Mouse (Mus musculus) spleen, adult 2 months (tissue): ENCODE measurements around the gene Mtss1l. TPM values are rescaled to one million over a fixed set of nuclear protein-coding genes. Genes with fewer than 3 reads are reported as not detected.

Source experiments
- DNase-seq, 2 experiments: peaks; one replicate each; pipeline versions ENCODE4 v3.0.0 to v3.0.0-alpha.2; 2012 to 2021; ENCODE audit warnings: low spot score in 2 of 2, low read depth in 1 of 2
- H3K27ac ChIP-seq: fragments of 200-500 bp; 2 replicates; pipeline ENCODE4 v1.5.1; 2012; ENCODE audit warnings: low read length, inconsistent platforms; ENCODE audit not compliant: insufficient read depth
- H3K27me3 ChIP-seq: fragments of 200-500 bp; 2 replicates; pipeline ENCODE4 v1.6.1; 2012; ENCODE audit warnings: mild to moderate bottlenecking, moderate library complexity, low read length, inconsistent platforms; ENCODE audit not compliant: control insufficient read depth, insufficient read depth
- H3K36me3 ChIP-seq: fragments of 200-500 bp; 2 replicates; pipeline ENCODE4 v1.6.1; 2012; ENCODE audit warnings: mild to moderate bottlenecking, low read length, inconsistent platforms; ENCODE audit not compliant: control insufficient read depth, insufficient read depth
- H3K4me1 ChIP-seq: fragments of 200-500 bp; 2 replicates; pipeline ENCODE4 v1.6.1; 2011; ENCODE audit warnings: inconsistent platforms; ENCODE audit not compliant: control insufficient read depth, insufficient read depth, insufficient read length
- H3K4me3 ChIP-seq: fragments of 200-500 bp; 2 replicates; pipeline ENCODE4 v1.5.1; 2011; ENCODE audit warnings: mild to moderate bottlenecking, inconsistent platforms; ENCODE audit not compliant: insufficient read depth, insufficient read length; ENCODE audit errors: extremely low read depth
- CTCF ChIP-seq: fragments of 200-500 bp; IDR thresholded peaks from 2 replicates; pipeline ENCODE4 v1.5.1; 2011; ENCODE audit warnings: mild to moderate bottlenecking, inconsistent platforms; ENCODE audit not compliant: insufficient read depth, insufficient read length, insufficient replicate concordance; ENCODE audit errors: extremely low read depth
- POLR2A ChIP-seq: fragments of 200-500 bp; IDR thresholded peaks from 2 replicates; pipeline ENCODE4 v1.6.1; 2011; ENCODE audit warnings: low read depth, low read length, inconsistent platforms
- WGBS: fragments of 180-500 bp; shearing (Covaris S2); methylation state at CpG from one replicate; pipeline ENCODE4 v1.1.7; 2018; 5-methylcytosine and 5-hydroxymethylcytosine counted together
- polyA plus RNA-seq: library from polyadenylated mRNA; depleted of rRNA; stranded (reverse); fragments of >200 nt; gene quantifications from 2 replicates; pipeline ENCODE4 v1.2.3, GENCODE M21; 2012

The Mtss1l gene
- polyA plus RNA-seq, 1 experiment, result 34.8 TPM

- 72% methylated on average over 6 of the region's 6 CpGs for WGBS
- no peak for DNase-seq
- TF ChIP-seq CTCF (no peak), POLR2A (no peak)
Measured at GRCm38 (mm10) chr8:110761988-110762387, 40.7 kb downstream of the Mtss1l start.

GRCm38 (mm10) chr8:110764671-110765070, 43.4 kb downstream of the Mtss1l start:
- no peak for DNase-seq
- Histone ChIP-seq H3K27me3 (no peaks in the 10 kb centered on the region), H3K4me3 (no peak overlapping the region), H3K4me1 (no peaks in the 10 kb centered on the region), H3K27ac (no peak overlapping the region), H3K36me3 (no peaks in the 10 kb centered on the region)
- 88% methylated on average over 3 of the region's 3 CpGs for WGBS
- no peak for TF ChIP-seq CTCF

More at GRCm38 (mm10) chr8:110761988-110762387, 40.7 kb downstream of the Mtss1l start:
- H3K27ac ChIP-seq, result no peak overlapping the region
- no peaks in the 10 kb centered on the region for H3K4me1 ChIP-seq
- H3K27me3 ChIP-seq, result no peaks in the 10 kb centered on the region
- no peaks in the 10 kb centered on the region for H3K36me3 ChIP-seq
- no peak overlapping the region for H3K4me3 ChIP-seq

GRCm38 (mm10) chr8:110767261-110767660, 46.0 kb downstream of the Mtss1l start:
- TF ChIP-seq CTCF (no peak), POLR2A (no peak)
- DNase-seq, result no peak
- Histone ChIP-seq H3K27ac (no peak overlapping the region), H3K4me1 (no peaks in the 10 kb centered on the region), H3K27me3 (no peaks in the 10 kb centered on the region), H3K4me3 (no peak overlapping the region), H3K36me3 (no peaks in the 10 kb centered on the region)
- WGBS, result 90% methylated on average over 6 of the region's 6 CpGs

GRCm38 (mm10) chr8:110772452-110772851, 51.2 kb downstream of the Mtss1l start:
- Histone ChIP-seq H3K27me3 (no peaks in the 10 kb centered on the region), H3K36me3 (no peaks in the 10 kb centered on the region), H3K4me1 (no peaks in the 10 kb centered on the region), H3K27ac (no peak overlapping the region), H3K4me3 (no peak overlapping the region)
- TF ChIP-seq CTCF (no peak), POLR2A (no peak)
- DNase-seq, result no peak
- WGBS, result 41% methylated on average over 7 of the region's 7 CpGs

- H3K36me3 ChIP-seq, result no peaks in the 10 kb centered on the region
Measured at GRCm38 (mm10) chr8:110774047-110774446, 52.8 kb downstream of the Mtss1l start.

GRCm38 (mm10) chr8:110774725-110775124, 53.4 kb downstream of the Mtss1l start:
- Histone ChIP-seq H3K4me3 (no peak overlapping the region), H3K27ac (no peak overlapping the region), H3K4me1 (no peaks in the 10 kb centered on the region), H3K27me3 (no peaks in the 10 kb centered on the region), H3K36me3 (no peaks in the 10 kb centered on the region)
- no peak for DNase-seq
- TF ChIP-seq CTCF (no peak), POLR2A (no peak)
- 85% methylated on average over 6 of the region's 6 CpGs for WGBS

More at GRCm38 (mm10) chr8:110774047-110774446, 52.8 kb downstream of the Mtss1l start:
- 88% methylated on average over 3 of the region's 3 CpGs for WGBS
- no peaks in the 10 kb centered on the region for H3K4me1 ChIP-seq
- no peak for TF ChIP-seq POLR2A
- TF ChIP-seq CTCF, result no peak
- DNase-seq, result no peak
- H3K27ac ChIP-seq, result no peak overlapping the region
- H3K27me3 ChIP-seq, result no peaks in the 10 kb centered on the region
- no peak overlapping the region for H3K4me3 ChIP-seq

- Histone ChIP-seq H3K4me3 (no peak overlapping the region), H3K4me1 (no peaks in the 10 kb centered on the region), H3K27me3 (no peaks in the 10 kb centered on the region), H3K36me3 (no peaks in the 10 kb centered on the region), H3K27ac (no peak overlapping the region)
- DNase-seq, result no peak
- TF ChIP-seq CTCF (no peak), POLR2A (no peak)
- WGBS, result 82% methylated on average over 8 of the region's 8 CpGs
Measured at GRCm38 (mm10) chr8:110775316-110775715, 54.0 kb downstream of the Mtss1l start.
